Mouse (Mus musculus) neural tube, embryonic 10.5 days (tissue): ENCODE results near the gene Ppox.

ENCODE experiments used
- DNase-seq: peaks from one replicate; pipeline ENCODE4 v3.0.0-alpha.2; 2017; ENCODE audit warnings: low spot score; ENCODE audit errors: extremely low spot score

The Ppox gene

DNA sequence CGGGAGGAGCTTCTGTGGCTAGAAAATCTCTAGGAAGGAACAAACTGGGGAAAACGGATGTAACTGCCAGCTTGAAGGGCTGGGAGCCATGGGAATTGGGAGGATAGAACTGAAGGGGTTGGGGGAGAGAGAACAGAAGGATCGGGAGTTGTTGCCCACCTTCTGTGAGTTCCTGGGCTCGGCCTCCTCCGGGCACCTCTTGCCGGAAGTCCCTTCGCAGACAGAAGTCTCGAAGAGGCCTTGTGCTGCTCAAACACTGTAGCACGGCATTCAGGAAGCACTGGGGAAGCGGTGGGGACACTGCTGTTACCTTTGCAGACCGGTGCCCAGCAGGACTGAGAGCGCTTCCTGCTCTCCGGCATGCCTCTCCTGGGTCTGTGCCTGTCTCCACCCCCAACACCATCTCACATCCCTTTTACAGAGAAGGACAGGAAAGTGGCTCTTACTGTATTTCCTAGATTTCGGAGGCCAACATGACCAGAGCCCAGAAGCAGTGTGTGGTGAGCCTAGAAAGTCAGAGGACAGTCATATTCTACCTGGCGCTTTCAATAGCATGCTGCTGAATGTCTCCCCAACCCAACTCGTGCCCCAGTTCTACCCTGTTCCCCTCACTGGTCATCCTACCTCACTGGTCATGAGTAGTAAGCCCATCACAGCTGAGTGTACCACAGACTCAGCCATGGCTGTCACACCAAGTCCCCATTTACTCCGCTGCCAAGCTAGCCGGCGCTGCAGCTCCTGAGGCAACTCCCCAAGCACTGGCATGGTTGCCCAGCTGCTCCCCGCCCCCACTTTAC lies 4.3 kb upstream of the Ppox start:
- DNase-seq = peak; percentile 10

DNA sequence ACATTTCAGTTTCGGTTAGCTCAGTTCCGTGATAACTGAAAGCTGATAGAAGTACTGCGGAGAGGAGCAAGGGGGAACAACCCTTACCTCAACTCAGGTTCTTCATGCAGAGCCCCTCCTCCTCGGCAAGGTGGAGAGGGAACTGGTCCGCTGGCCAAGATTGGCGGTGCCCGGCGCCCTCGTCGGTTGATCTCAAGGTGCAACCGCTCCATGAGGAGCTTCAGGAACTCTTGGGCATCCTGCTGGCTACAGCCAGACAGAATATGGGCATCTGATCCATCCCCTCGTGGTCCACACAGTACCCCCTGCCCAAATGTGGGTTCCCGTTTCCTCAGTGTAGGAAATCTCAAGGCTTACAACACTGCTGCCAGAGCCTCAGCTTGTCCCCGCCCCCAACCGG lies 3.5 kb upstream of the Ppox start:
- no peak for DNase-seq

DNA sequence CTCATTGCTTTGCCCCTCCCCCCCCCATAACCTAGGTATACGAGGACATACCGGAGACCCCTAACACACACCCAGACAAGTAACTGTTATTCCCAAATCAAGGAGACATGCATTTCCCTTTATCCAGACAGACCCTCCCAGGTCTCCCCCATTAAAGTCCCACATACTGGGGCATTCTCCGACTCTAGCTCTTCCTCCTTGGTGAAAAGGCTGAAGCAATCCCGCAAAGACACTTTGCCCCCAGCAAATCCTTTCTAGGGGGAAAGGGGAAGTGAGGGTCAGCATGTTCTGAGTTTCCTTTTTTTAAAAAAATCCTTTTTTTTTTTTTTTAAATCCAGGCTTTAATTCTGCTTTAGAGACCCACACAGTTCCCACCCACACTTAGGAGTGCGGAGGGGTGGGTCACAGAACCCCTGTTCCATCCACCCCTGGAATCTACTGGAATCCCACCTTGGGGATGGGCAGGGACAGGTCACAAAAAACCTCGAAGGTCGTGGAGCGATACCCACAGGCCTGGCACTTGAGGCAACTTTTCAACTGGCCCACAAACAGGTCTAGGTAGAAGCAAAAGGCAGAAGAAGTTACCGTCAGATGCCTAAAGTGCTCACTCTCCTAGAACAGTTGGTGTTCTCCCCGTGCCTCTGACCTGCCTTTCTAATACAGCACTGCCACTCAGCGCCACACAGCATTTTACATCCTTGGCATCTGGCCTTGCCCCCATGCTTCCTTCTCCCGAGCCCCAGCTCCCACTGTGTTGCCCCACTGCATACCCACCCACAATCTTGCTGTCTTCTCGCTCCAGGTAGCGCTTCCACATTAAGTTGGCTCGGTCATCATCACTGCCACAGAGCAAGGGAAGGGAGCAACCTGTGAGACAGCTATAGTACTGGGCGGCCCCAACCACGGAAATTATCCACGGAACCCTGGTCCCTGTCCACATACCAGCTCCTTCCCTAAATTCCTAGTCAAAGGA lies 2.5 kb upstream of the Ppox start:
- no peak for DNase-seq

DNA sequence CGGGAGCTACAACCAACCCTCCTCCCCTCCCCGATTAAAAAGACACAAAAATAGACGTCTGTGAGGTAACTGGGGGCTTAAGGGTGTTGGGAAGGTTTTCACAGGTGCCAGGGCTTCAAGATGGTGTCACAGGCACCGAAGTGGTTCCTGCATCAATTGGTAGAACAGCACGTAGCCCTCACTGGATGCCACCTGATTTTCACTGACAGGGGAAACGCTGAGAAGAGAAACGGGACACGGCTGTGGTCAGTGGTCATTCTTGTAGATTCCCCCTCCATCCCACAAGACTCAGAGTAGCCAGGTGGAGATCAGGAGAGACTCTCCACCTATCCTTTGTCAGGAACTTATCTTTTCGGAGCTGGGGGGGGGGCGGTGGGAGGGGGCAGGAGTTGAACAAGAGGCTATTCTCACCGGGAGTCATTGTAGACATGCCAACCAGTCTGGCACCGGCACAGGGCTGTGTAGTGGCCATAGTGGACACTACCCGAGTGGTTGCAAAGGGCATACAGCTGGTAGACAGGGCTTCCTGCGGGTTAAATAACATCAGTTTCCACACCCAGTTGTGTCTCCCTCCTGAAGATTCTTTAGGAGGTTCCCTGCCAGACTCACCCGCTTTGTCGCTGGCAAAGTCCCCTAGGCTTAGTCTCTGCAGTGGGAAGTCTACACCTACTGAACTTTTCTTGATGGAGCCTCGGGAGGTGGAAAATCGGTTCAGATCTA lies 1.3 kb upstream of the Ppox start:
- no peak for DNase-seq

DNA sequence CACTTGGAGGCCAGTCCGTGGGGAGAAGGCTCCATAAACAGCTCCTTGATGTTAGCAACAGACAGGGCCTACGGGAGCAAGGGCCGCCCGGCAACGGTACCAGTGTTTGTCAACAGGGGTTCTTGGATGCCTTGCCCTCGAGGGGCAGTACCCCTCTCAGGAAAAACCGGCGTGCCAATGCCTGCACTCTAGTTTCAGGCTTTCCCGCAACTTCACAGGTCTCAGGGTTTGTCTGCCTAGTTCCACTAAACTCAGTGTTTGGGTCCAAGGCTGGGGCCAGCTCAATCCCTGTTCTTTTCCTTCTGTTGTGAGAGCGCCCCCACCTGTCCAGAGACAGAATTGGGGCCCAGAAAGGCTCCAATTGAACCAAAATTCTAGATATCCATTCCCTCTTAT lies 540 bp upstream of the Ppox start:
- DNase-seq = no peak

DNA sequence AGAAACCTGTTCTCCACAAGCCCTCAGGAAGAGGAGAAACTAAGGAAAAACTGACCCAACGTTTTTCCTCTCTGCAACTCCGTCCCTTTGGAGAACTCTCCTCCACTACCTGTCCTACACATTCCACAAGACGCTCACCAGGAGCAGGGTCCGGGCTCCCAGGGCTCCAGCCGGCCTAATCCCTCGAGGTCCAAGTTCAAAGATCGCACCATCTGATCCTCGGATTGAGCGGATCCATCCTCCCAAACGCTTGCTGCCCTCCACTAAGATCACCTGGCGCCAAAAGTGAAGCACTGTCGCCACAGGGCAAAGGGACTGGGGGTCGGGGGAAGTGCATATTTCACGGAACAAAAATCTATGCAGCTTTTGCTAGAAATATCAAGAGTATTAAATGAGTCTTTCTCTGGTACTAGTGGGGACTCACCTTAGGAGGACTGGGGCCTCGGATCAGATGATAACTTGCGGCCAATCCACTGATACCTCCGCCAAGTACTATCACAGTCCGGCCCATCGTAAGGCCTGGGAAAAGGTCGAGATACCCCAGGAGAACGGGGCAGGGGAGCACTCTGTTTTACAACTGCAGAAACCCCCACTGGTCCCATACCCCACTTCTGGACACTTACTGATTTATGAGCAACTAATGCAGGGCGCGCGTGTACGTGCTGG lies 603 bp downstream of the Ppox start:
- DNase-seq = no peak

DNA sequence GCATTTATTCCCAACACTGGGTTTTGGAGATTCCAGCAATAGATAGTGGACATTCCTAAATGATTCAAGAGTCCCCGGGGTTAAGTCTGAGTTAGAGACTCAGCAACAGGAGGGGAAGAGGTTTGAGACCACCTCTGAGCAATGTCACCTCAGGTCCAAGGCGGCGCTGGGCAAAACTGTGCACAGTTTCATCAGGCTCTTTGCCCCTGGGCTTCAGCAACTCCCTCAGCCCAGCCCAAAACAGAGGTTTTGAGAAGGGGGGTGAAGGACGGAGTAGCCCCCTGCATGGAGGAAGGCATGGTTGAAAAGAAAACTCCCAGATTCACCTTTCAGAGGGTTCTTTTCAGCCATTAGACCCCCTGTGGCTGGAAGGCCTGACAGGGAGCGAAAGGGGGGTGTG lies 1.3 kb downstream of the Ppox start:
- DNase-seq = no peak

DNA sequence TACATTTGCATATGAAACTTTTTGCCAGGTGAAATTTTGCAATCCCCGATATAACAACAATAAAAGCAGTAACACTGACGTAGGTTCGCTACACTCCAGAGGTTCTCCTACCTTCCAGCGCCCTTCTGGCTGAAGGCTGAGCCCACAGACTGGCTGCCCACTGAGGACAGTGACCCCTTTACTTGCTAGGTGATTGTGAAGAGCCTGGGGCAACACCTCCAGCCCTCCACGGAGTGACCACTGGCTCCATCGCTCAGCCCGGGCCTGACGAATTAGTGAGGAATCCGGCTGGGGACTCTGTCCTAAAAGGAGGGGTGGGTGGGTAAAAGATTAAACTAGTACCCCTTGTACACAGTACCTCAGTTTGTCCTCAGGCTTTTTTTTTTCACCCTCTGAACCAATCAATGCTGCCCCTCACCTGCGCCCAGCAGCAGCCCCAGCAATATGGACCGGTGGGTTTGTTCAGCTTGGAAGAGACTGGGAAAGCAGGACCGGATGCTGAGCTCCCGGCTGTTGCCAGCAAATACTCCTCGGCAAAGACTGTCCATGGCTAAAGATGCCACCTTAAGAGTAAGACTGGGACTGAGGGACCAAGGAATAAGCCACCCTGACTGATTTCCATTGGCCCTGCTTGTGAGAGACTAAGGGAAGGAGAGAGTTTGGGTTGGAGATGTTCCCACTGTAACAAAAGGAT lies 1.8 kb downstream of the Ppox start:
- no peak for DNase-seq

DNA sequence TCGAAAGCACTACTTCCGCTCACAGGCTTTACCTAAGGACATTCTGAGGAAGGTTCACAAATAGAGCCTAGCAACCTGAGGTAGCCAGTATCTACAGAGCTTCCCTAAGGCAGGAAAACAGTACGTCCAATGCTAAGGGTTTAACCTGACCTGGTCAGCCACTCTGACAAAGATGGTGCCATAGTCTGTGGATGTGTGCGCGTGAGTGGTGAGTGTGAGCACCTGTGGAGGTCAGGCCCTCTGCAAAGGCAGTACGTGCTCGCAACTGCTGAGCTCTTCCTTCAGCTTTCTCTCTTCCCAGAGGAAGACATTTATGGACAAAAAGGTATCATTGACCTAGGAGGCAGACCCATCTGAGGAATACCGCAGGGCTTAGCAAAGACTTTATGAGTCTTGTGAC lies 2.5 kb downstream of the Ppox start:
- DNase-seq = no peak

DNA sequence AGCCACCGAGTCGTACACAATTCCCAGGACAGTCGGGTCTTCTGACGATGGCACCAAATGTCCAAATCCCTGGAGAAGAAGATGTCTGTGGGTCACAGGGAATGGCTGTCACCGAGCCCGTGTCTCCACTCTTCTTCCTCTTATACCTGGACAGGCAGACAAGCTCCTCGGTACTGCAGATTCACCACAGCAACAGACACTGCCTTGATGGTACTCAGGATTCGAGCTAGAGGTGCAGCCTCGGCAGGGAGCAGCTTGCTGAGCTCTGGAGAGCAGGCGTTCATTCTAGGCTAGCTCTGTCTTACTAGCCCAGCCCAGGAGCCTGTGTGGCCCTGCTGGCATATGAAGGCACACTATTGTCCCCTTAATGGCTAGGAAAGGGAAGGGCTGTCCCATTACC lies 3.2 kb downstream of the Ppox start:
- DNase-seq = no peak

DNA sequence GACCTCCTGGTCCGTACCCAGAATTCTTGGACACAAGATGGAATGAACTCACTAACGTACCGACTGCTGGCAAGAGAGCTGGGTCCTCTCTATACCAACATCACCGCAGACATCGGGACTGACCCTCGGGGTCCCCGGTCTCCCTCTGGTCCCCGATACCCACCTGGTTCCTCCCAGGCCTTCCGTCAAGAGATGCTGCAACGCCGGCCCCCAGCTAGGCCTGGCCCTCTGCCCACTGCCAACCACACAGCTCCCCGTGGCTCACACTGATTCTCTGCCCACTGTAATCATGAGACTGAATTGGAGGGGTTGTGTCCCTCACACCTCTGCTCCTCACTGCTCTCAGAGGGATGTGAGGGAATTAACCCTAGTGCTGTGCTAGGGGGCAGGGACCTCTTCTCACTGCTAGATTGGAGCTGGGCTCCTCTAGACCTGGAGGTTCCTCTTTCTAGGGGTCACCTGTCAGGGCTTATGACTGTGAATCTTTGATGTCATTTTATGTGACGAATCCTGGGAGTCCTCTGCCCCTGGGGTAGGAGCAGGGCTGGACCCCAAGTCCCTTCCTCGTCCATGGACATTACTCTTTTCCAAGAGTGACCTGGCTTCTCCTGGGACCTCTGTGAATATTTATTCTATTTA lies 4.8 kb downstream of the Ppox start:
- no peak for DNase-seq

DNA sequence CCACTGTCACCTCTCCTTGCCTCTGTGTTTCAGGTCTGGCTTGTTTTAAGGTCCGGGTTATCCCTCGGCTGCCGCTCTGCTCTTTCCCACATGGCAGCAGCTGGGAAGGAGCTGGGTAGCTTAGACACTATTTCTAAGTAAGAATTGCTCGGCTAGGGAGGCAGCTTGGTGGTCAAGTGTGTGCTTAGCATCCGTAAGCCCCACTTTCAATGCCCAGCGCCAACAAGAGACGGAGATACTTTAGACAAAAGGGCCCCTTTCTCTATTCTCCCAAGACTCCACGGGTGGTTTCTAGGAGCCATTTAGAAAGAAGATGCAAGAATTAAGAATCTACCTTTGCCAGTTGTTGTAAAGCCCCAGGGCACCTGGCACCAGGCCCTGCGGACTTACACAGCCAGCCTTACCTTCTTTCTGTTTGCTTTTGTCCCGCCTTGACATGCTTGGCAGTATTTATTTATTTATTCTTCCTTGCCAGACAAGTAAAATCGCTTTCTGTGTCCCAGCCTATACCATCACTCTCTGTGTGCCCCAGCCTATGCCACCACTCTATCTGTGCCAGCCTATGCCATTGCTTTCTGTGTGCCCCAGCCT lies 5.7 kb downstream of the Ppox start:
- DNase-seq = no peak

DNA sequence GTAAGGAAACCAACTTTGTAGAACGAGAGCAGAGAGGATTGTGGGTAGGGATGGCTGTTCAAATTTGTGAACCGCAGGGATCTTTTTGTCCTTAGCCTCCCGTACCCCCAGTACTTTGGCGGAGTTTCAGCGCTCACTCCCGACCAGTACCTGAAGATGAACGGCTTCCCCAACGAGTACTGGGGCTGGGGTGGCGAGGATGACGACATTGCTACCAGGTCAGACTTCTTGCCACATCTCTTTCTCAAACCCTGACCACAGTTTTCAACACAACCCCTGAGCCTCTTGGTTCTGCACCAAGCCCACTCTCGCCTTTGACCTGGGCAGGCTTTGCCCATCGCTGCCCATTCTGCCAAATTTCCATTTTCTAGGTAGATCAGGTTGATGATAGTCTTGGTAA lies 6.8 kb downstream of the Ppox start:
- no peak for DNase-seq

DNA sequence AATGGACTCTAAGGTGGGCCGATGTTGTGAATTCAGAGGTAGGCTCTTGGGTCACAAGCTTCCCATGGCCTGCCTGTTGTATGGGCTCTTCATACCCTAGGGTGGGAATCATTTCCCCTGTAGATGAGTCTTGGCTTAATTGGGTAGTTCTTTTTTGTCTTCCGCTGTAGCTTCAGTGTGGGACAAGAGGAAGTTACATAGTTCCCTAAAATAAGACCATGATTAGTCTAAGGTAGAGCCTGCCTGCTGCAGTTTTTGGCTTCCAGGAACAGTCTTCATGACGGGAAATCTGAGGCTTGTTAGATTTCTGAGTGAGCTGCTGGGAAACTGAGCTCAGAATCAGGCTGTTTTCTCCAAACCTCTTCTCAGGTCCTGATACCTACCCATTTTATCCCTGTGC lies 8.9 kb downstream of the Ppox start:
- no peak for DNase-seq

DNA sequence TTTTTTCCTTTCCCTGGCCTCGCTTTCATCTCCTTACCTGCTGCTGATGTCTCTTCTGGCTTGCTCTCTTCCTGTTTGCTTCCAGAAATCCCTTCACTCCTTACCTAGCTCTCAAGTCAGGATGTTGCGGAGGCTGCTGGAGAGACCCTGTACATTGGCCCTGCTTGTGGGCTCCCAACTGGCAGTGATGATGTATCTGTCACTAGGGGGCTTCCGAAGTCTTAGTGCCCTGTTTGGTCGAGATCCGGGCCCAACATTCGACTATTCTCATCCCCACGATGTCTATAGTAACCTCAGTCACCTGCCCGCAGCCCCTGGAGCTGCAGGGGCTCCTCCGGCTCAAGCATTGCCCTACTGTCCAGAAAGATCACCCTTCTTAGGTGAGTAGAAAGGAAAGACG lies 9.4 kb downstream of the Ppox start:
- no peak for DNase-seq

DNA sequence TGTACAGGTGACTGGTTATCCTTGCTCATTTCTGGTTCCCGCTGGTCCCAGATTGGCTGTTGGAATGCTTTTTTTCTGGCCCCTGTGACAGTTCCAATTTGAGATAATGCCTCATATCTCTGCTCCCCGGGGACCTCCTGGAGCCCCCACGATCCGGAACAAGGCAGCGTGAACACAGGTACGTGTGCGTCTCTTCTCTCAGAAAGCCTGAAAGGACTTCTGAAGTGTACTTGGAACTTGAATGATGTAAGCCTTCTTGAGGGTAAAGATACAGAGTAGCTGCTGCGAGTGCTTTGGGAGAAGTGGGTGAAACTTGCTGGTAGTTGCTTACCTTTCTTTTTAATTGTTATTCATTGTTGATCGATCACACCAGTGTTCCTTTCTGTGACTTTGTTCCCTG lies 9.8 kb downstream of the Ppox start:
- no peak for DNase-seq

DNA sequence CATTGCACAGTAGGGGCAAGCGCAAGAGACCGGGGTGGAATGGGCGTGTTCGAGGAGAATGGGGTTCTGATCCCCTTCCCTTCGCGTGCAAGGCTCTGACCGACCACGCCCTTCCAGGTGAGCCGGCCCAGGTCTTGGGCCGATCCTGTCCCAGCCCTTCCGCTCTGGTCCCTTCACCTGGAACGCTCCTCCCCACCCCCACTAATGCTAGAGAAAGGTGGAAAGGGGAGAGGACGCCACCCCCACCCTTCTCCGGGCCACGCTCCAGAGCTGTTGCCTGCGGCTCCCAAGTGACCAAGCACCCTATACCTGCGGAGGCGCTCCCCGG lies 10.4 kb downstream of the Ppox start:
- DNase-seq = no peak

DNA sequence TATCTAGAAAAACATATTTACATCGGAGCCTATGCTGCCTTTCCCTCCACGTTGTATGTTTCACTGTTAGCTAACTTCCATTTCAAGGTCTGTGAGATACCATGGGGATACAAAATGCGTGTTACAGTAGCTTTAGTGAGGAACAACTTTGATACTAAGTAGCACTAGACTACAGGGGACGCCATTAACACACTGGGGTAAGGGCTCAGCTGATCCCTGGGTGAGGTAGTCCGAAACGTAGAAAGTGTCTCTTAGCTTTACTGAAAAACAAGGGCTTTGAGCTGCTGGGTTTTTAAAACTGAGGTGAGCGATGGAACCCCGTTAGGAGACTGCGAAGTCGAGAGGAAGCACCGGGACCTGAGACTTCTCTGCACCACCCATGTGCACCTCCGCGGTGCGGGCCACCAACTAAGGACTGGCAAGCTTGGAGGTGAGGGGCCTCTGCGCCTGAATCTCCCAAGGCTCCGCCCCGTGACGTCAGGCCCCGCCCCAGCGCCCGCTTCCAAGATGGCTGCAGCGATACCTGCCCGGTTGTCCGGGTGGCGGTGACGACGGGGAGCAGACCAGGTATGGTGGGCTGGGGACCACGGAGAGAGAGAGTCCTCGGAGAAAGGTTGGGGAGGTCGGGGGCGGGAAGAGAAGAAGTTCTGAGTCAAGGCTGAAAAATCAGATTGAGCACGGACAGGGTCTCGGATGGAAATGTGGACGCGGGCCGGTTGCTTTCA lies 11.0 kb downstream of the Ppox start, which contains the start of gene B4galt3:
Gene B4galt3 (plus strand): TSS at position 481 of the 725 bp plus-strand sequence.
- peak; percentile 96 for DNase-seq

DNA sequence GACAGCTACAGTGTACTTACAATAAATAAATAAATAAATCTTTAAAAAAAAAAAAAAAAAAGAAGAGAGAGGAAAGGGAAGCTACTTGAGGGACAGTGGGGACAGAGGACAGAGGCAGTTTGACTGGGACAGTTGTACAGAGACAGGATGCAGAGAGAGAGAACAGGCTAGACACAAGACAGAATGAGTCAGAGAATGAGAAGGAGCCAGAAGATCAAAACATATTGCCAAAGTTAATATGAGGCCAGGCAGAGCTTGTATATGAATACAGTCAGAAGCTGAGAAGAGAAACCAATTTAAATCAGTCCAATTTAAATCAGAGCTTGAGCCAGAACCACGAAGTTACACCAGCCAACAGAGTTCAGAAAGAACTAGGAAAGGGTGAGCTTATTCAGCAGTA lies 12.6 kb downstream of the Ppox start:
- no peak for DNase-seq
